Mouse (Mus musculus) intestine, embryonic 15.5 days (tissue): ENCODE data around the gene Git1. TPM values are rescaled to one million over a fixed set of nuclear protein-coding genes. Genes with fewer than 3 reads are reported as not detected.

ENCODE experiments used
- ATAC-seq: fragments of 200-750 bp; cut with Nextera tagmentation; 2 replicates; pipeline ENCODE4 v1.8.0; 2017; ENCODE audit warnings: moderate TSS enrichment, moderate library complexity
- H3K27ac ChIP-seq: fragments of 300-500 bp; sonication (generic); 2 replicates; pipeline ENCODE4 v1.5.1; 2015; ENCODE audit warnings: mild to moderate bottlenecking, inconsistent platforms
- H3K27me3 ChIP-seq: fragments of 300-500 bp; sonication (generic); replicated peaks from 2 replicates; pipeline ENCODE4 v1.6.1; 2015; ENCODE audit warnings: inconsistent platforms
- H3K36me3 ChIP-seq: fragments of 300-500 bp; sonication (generic); 2 replicates; pipeline ENCODE4 v1.6.1; 2015; ENCODE audit warnings: inconsistent platforms
- H3K4me1 ChIP-seq: fragments of 300-500 bp; sonication (generic); replicated peaks from 2 replicates; pipeline ENCODE4 v1.6.1; 2015; ENCODE audit warnings: inconsistent platforms
- H3K4me2 ChIP-seq: fragments of 300-500 bp; sonication (generic); replicated peaks from 2 replicates; pipeline ENCODE4 v1.6.1; 2015; ENCODE audit warnings: mild to moderate bottlenecking, inconsistent platforms
- H3K4me3 ChIP-seq: fragments of 300-500 bp; sonication (generic); replicated peaks from 2 replicates; pipeline ENCODE4 v1.5.1; 2015; ENCODE audit warnings: inconsistent platforms
- H3K9ac ChIP-seq: fragments of 300-500 bp; sonication (generic); 2 replicates; pipeline ENCODE4 v1.6.1; 2015; ENCODE audit warnings: inconsistent platforms
- H3K9me3 ChIP-seq: fragments of 300-500 bp; sonication (generic); 2 replicates; pipeline ENCODE4 v1.6.1; 2016; ENCODE audit warnings: inconsistent platforms
- WGBS: fragments of 180-500 bp; shearing (Covaris S2); methylation state at CpG from one replicate; pipeline ENCODE4 v1.1.7; 2015; 5-methylcytosine and 5-hydroxymethylcytosine counted together
- polyA plus RNA-seq: library from polyadenylated mRNA; unstranded; fragments of >200 nt; fragmentation: Nextera tagmentation; extraction: Ambion mirVana; gene quantifications from 2 replicates; pipeline ENCODE4 v1.2.1, GENCODE M21; 2015

Git1 gene
- 10.7 and 11.8 TPM in 2 replicates for polyA plus RNA-seq

GRCm38 (mm10) chr11:77493512-77494343 lies at the start of gene Git1:
Git1 (plus strand) TSS chr11:77493562.
- ATAC-seq: peak; percentile 7
- Histone ChIP-seq H3K9ac (peak within 1 kb of the TSS; percentile 90), H3K9me3 (no peaks in the 10 kb centered on the region), H3K4me2 (peak within 1 kb of the TSS; percentile 97), H3K27ac (peak within 1 kb of the TSS; percentile 90), H3K4me3 (peak within 1 kb of the TSS; percentile 96), H3K4me1 (peaks cover 69% of the 10 kb centered on the region), H3K27me3 (no peaks in the 10 kb centered on the region), H3K36me3 (no peaks in the 10 kb centered on the region)
- under 1% methylated on average over 50 of the region's 74 CpGs for WGBS

GRCm38 (mm10) chr11:77444939-77445338 lies 48.4 kb upstream of the Git1 start:
- H3K9me3 ChIP-seq: no peaks in the 10 kb centered on the region
- H3K4me3 ChIP-seq: no peak overlapping the region
- no peak overlapping the region for H3K9ac ChIP-seq
- no peak overlapping the region for H3K27ac ChIP-seq
- H3K4me1 ChIP-seq: no peaks in the 10 kb centered on the region
- 0 out of 2 replicates have a peak, but pooled peaks cover 5% of the 10 kb centered on the region for H3K36me3 ChIP-seq
- no peak overlapping the region for H3K4me2 ChIP-seq
- no peak for ATAC-seq
- 54% methylated on average over 2 of the region's 2 CpGs for WGBS
- H3K27me3 ChIP-seq: no peaks in the 10 kb centered on the region

GRCm38 (mm10) chr11:77446628-77447041 lies 46.7 kb upstream of the Git1 start:
- WGBS: 36% methylated on average over 6 of the region's 6 CpGs

GRCm38 (mm10) chr11:77449224-77449623 lies 44.1 kb upstream of the Git1 start:
- no peak overlapping the region for H3K9ac ChIP-seq
- 91% methylated on average over 7 of the region's 7 CpGs for WGBS
- H3K27ac ChIP-seq: no peak overlapping the region
- no peak for ATAC-seq
- H3K27me3 ChIP-seq: no peaks in the 10 kb centered on the region
- no peaks in the 10 kb centered on the region for H3K4me1 ChIP-seq
- no peak overlapping the region for H3K4me3 ChIP-seq
- H3K9me3 ChIP-seq: no peaks in the 10 kb centered on the region
- H3K36me3 ChIP-seq: 0 out of 2 replicates have a peak, but pooled peaks cover 9% of the 10 kb centered on the region
- no peak overlapping the region for H3K4me2 ChIP-seq

More at GRCm38 (mm10) chr11:77446628-77447041, 46.7 kb upstream of the Git1 start:
- H3K27ac ChIP-seq: no peak overlapping the region
- no peaks in the 10 kb centered on the region for H3K4me1 ChIP-seq
- no peaks in the 10 kb centered on the region for H3K27me3 ChIP-seq
- peak; percentile 75 for ATAC-seq
- H3K4me2 ChIP-seq: no peak overlapping the region
- H3K9ac ChIP-seq: no peak overlapping the region
- no peak overlapping the region for H3K4me3 ChIP-seq
- 0 out of 2 replicates have a peak, but pooled peaks cover 9% of the 10 kb centered on the region for H3K36me3 ChIP-seq
- H3K9me3 ChIP-seq: no peaks in the 10 kb centered on the region

GRCm38 (mm10) chr11:77451670-77452069 lies 41.7 kb upstream of the Git1 start:
- Histone ChIP-seq H3K27ac (no peak overlapping the region), H3K36me3 (0 out of 2 replicates have a peak, but pooled peaks cover 14% of the 10 kb centered on the region), H3K9ac (no peak overlapping the region), H3K27me3 (no peaks in the 10 kb centered on the region), H3K4me2 (no peak overlapping the region), H3K4me1 (no peaks in the 10 kb centered on the region), H3K4me3 (no peak overlapping the region), H3K9me3 (no peaks in the 10 kb centered on the region)
- no peak for ATAC-seq
- 94% methylated on average over 2 of the region's 2 CpGs for WGBS

GRCm38 (mm10) chr11:77453388-77453787 lies 40.0 kb upstream of the Git1 start:
- 90% methylated on average over 2 of the region's 2 CpGs for WGBS
- no peaks in the 10 kb centered on the region for H3K4me1 ChIP-seq
- no peak overlapping the region for H3K9ac ChIP-seq
- no peak overlapping the region for H3K27ac ChIP-seq
- H3K4me3 ChIP-seq: no peak overlapping the region
- ATAC-seq: no peak
- H3K9me3 ChIP-seq: no peaks in the 10 kb centered on the region
- no peak overlapping the region for H3K4me2 ChIP-seq
- 0 out of 2 replicates have a peak, but pooled peaks cover 14% of the 10 kb centered on the region for H3K36me3 ChIP-seq
- H3K27me3 ChIP-seq: no peaks in the 10 kb centered on the region

GRCm38 (mm10) chr11:77455770-77456510 lies 37.4 kb upstream of the Git1 start:
- Histone ChIP-seq H3K4me2 (no peak overlapping the region), H3K9me3 (no peaks in the 10 kb centered on the region), H3K27me3 (no peaks in the 10 kb centered on the region), H3K4me3 (no peak overlapping the region), H3K9ac (no peak overlapping the region), H3K36me3 (0 out of 2 replicates have a peak, but pooled peaks cover 5% of the 10 kb centered on the region), H3K4me1 (no peaks in the 10 kb centered on the region), H3K27ac (no peak overlapping the region)
- WGBS: 90% methylated on average over 9 of the region's 9 CpGs
- ATAC-seq: no peak

GRCm38 (mm10) chr11:77456866-77457265 lies 36.5 kb upstream of the Git1 start:
- no peak overlapping the region for H3K4me2 ChIP-seq
- 54% methylated on average over 6 of the region's 6 CpGs for WGBS
- ATAC-seq: no peak
- H3K4me3 ChIP-seq: no peak overlapping the region
- H3K36me3 ChIP-seq: 0 out of 2 replicates have a peak, but pooled peaks cover 5% of the 10 kb centered on the region
- no peaks in the 10 kb centered on the region for H3K27me3 ChIP-seq
- no peak overlapping the region for H3K9ac ChIP-seq
- H3K27ac ChIP-seq: no peak overlapping the region
- H3K9me3 ChIP-seq: no peaks in the 10 kb centered on the region
- peaks cover under 1% of the 10 kb centered on the region; the same call in 1 of the 2 replicates for H3K4me1 ChIP-seq

- Histone ChIP-seq H3K9ac (peak overlapping the region; percentile 49), H3K4me1 (peaks cover 11% of the 10 kb centered on the region), H3K9me3 (no peaks in the 10 kb centered on the region), H3K27me3 (peaks cover 45% of the 10 kb centered on the region), H3K4me3 (peak overlapping the region; percentile 53), H3K36me3 (no peaks in the 10 kb centered on the region), H3K27ac (no peak overlapping the region), H3K4me2 (peak overlapping the region; percentile 99)
- 8% methylated on average over 6 of the region's 6 CpGs for WGBS
- no peak for ATAC-seq
Observed at GRCm38 (mm10) chr11:77461856-77462255, 31.5 kb upstream of the Git1 start.

- Histone ChIP-seq H3K4me3 (peak within 1 kb of the TSS; percentile 53), H3K27me3 (peaks cover 51% of the 10 kb centered on the region), H3K9ac (peak within 1 kb of the TSS; percentile 49), H3K4me1 (peaks cover 14% of the 10 kb centered on the region), H3K36me3 (no peaks in the 10 kb centered on the region), H3K27ac (no peak within 1 kb of the TSS), H3K4me2 (peak within 1 kb of the TSS; percentile 99), H3K9me3 (no peaks in the 10 kb centered on the region)
- WGBS: under 1% methylated on average over 71 of the region's 73 CpGs
- peak; percentile 81 for ATAC-seq
Observed at GRCm38 (mm10) chr11:77462283-77463100, 30.9 kb upstream of the Git1 start, which contains the start of gene Coro6. Coro6 (plus strand) TSS chr11:77462411.

- WGBS: 39% methylated on average over 8 of the region's 8 CpGs
- Histone ChIP-seq H3K9me3 (no peaks in the 10 kb centered on the region), H3K36me3 (no peaks in the 10 kb centered on the region), H3K4me2 (peak overlapping the region; percentile 99), H3K27ac (no peak overlapping the region), H3K4me3 (peak overlapping the region; percentile 53), H3K27me3 (peaks cover 57% of the 10 kb centered on the region), H3K4me1 (peaks cover 14% of the 10 kb centered on the region), H3K9ac (no peak overlapping the region)
- ATAC-seq: no peak
Observed at GRCm38 (mm10) chr11:77463101-77463445, 30.3 kb upstream of the Git1 start.
